Mouse (Mus musculus): ENCODE measurements around the gene Sdf2.

Sdf2 gene

GRCm38 (mm10) chr11:78245627-78246317, at the start of gene Sdf2, which contains the start of gene Supt6:
Gene Sdf2, plus strand, starts transcription at chr11:78245746.
Gene Supt6, minus strand, starts transcription at chr11:78245987.
- peak; percentile 87 to 90 for DNase-seq (ENCODE audit: low spot score in 2 of 2)

- DNase-seq (ENCODE audit: low spot score in 2 of 2), result no peak
Measured at GRCm38 (mm10) chr11:78202372-78202771, 43.2 kb upstream of the Sdf2 start.

DNA sequence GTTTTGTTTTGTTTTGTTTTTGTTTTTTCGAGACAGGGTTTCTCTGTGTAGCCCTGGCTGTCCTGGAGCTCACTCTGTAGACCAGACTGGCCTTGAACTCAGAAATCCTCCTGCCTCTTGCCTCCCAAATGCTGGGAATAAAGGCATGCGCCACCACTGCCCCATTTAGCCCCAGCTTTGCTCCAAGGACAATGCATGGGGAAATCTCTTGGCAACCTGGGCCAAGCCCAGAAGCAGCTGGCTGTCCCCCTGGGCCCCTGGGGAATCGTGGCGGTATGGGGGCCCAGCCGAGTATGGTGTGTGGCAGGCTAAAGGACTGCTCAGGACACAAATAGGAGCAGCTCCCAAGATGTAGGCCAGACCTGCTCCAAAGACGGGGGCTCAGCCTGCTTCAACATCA, 41.3 kb upstream of the Sdf2 start:
- DNase-seq (ENCODE audit: low spot score in 2 of 2), result no peak

- DNase-seq (ENCODE audit: low spot score in 2 of 2), result no peak
Measured at GRCm38 (mm10) chr11:78205361-78206206, 40.0 kb upstream of the Sdf2 start.

GRCm38 (mm10) chr11:78207190-78207589, 38.4 kb upstream of the Sdf2 start:
- no peak for DNase-seq (ENCODE audit: low spot score in 2 of 2)

- no peak for DNase-seq (ENCODE audit: low spot score in 2 of 2)
Measured at GRCm38 (mm10) chr11:78209886-78210285, 35.7 kb upstream of the Sdf2 start.

DNA sequence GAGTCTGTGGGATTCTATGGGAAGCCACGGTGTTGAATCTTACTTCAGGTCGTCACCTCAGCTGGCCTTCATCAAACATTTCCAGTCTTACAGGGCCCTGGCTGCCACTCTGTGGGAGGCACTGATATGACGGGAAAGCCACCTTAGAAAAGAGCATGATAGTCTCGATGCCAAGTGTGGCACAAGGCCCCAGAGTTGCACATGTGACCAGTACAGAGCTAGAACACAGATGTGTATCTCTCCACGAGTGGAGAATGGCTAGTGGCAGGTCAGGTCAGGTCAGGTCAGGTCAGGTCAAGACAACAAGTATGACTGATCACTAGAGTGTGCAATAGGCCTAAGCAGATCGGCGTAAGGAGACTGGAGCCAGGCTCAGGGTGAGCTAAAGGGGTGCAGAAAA, 34.9 kb upstream of the Sdf2 start:
- DNase-seq (ENCODE audit: low spot score in 2 of 2), result no peak

GRCm38 (mm10) chr11:78211513-78211912, 34.0 kb upstream of the Sdf2 start:
- DNase-seq (ENCODE audit: low spot score in 2 of 2), result no peak

- DNase-seq (ENCODE audit: low spot score in 2 of 2), result peak; percentile 63 to 67
Measured at GRCm38 (mm10) chr11:78213086-78213817, 32.3 kb upstream of the Sdf2 start.

- DNase-seq (ENCODE audit: low spot score in 2 of 2), result peak; percentile 9 to 12
Measured at GRCm38 (mm10) chr11:78215709-78216317, 29.7 kb upstream of the Sdf2 start.

GRCm38 (mm10) chr11:78223586-78223985, 22.0 kb upstream of the Sdf2 start:
- DNase-seq (ENCODE audit: low spot score in 2 of 2), result no peak

DNA sequence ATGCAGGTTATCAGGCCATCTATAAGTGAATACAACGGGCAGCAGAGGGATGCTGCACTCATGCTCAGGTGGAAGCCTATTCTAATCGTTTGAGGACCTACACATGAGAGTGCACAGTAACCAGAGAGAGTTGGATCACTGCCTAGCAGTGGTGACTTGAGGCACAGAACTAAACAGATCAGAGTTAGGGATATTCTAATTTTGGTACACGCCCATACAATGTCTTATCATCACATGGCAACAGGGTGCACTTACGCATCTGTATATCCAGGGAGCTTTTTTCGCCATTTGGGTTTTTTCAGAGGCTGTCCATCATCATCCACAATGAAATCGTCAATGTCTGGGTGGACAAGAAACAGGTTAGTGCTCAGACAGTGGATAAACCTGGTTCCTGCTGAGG, 14.0 kb upstream of the Sdf2 start:
- DNase-seq (ENCODE audit: low spot score in 2 of 2), result no peak

- DNase-seq (ENCODE audit: low spot score in 2 of 2), result no peak
Measured at GRCm38 (mm10) chr11:78240193-78240857, 5.2 kb upstream of the Sdf2 start.

- DNase-seq (ENCODE audit: low spot score in 2 of 2), result no peak
Measured at GRCm38 (mm10) chr11:78245261-78245626, 302 bp upstream of the Sdf2 start.

DNA sequence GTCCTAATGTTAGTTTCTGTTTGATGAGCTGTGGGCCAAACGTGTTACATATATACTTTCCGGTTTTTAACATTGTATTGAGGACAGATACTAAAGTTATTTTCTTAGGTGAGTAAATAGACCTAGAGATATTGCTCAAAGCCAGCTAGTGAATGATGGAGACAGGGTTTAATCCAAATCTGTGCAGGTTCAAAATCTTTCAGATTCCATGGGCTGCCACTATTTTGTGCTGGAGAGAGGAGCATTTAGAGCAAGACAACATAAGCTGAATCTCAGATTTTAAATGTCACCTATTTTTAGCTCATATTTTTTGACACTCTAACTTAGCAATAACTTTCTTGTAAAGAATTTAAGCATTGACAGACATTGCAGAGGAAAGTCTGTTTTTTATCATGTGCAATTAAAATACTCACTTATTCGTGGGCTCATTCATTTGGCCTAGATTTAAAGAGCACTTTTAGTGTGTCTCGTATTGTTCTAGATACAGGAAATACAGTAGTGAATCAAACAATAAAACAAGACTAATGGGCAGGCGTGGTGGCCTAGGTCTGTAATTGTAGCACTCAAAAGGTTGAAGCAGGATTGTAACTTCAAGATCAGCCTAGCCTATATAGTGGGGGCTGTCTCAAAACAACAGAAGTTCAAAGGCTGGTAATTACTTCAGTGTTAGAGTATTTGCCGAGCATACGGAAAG, 919 bp downstream of the Sdf2 start:
- DNase-seq (ENCODE audit: low spot score in 2 of 2), result no peak

GRCm38 (mm10) chr11:78247012-78247348, 1.4 kb downstream of the Sdf2 start:
- DNase-seq (ENCODE audit: low spot score in 2 of 2), result no peak

DNA sequence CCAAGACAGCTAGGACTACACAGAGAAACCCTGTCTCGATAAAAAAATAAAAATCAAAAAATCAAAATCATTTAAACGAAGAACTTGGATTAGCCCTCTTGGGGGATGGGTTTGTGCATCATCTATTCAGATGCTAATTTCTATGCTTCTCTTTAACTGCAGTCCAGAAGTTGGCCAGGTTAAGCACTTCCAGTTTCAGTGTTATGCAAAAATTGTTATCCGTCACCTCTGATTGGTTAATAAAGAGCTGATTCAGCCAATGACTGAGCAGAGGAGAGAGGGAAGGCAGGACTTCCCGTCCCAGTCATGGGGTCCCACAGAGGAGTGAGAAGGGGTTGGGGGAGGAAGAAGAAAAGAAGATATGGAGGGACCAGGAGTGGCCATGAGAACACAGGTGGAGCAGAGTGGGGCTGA, 2.2 kb downstream of the Sdf2 start:
- no peak for DNase-seq (ENCODE audit: low spot score in 2 of 2)

- DNase-seq (ENCODE audit: low spot score in 2 of 2), result no peak
Measured at GRCm38 (mm10) chr11:78256618-78257017, 11.1 kb downstream of the Sdf2 start.

GRCm38 (mm10) chr11:78260489-78261258, 15.1 kb downstream of the Sdf2 start:
- DNase-seq (ENCODE audit: low spot score in 2 of 2), result no peak

All from natural killer cell, adult 2 months (primary cell).